In genomic region chr4:109640141-109640540, GRCm38 (mm10) we compare ENCODE assay signal across 26 mouse cellular contexts. TPM values are rescaled to one million over a fixed set of nuclear protein-coding genes. Genes with fewer than 3 reads are reported as not detected.
A peak's percentile ranks its signal among the peaks of the same experiment; 100 is the strongest.
DNase-seq lines count a peak whose midpoint lies in the region; ATAC-seq and TF ChIP-seq lines count a peak whose summit lies in the region.
"Had no signal": no experiment of that assay in that cellular context is flagged by ENCODE, and none has a peak within 500 bp of the region (broad histone marks: within the 10 kb centered on the region; RNA-seq: fewer than 3 reads in every experiment).

No protein-coding gene starts in this region.

- DNase-seq in kidney, adult 11 months = peak; percentile 29
- no peak for DNase-seq in kidney, postnatal 4 days
- peak; percentile 84 for DNase-seq in liver, adult 2 months (ENCODE audit: extremely low read depth, low read depth, low spot score)
- no peak for DNase-seq in liver, embryonic 11.5 days (ENCODE audit: low spot score)
- DNase-seq in lung, postnatal 14 days = peak; percentile 41
- no peak for DNase-seq in right cerebral cortex, postnatal 14 days
- DNase-seq in layer of hippocampus, adult 18-20 months (ENCODE audit: low spot score in 2 of 2) = no peak
- DNase-seq: cerebellum, adult 11-12 months; cerebellum, postnatal 10 days; forebrain, postnatal 0 days; gastrocnemius, postnatal 25 days; heart, adult 18-20 months; heart, postnatal 10 days; layer of hippocampus, postnatal 36 days; thymus, adult 2 months had no signal

- TF ChIP-seq CTCF in liver, adult 2 months (IDR thresholded peaks at IDR 0.05; ENCODE audit: low read depth, low read length) = no peak

- H3K27ac ChIP-seq in liver, adult 2 months (replicated peaks; ENCODE audit: insufficient read depth, low read depth, low read length) = peak overlapping the region; percentile 65
- H3K27ac ChIP-seq in liver, embryonic 11.5 days (ENCODE audit: low read depth, low read length) = no peak overlapping the region
- H3K27ac ChIP-seq in brown adipose tissue, adult 24 weeks (replicated peaks; ENCODE audit: low read depth, low read length) = peak overlapping the region; percentile 92
- H3K27ac ChIP-seq: embryonic facial prominence, embryonic 12.5 days; hindbrain, embryonic 10.5 days; hindbrain, postnatal 0 days; limb, embryonic 12.5 days; liver, embryonic 14.5 days; midbrain, embryonic 13.5 days; stomach, postnatal 0 days had no signal

- no peak for TF ChIP-seq POLR2A in liver, adult 2 months (IDR thresholded peaks at IDR 0.05; ENCODE audit: extremely low read depth, insufficient read depth, low read length)

- H3K9me3 ChIP-seq in liver, embryonic 11.5 days (ENCODE audit: control insufficient read depth, low read length) = no peaks in the 10 kb centered on the region
- H3K9me3 ChIP-seq: embryonic facial prominence, embryonic 12.5 days; heart, embryonic 12.5 days; hindbrain, embryonic 10.5 days; limb, embryonic 12.5 days; midbrain, embryonic 13.5 days had no signal

- ATAC-seq in liver, embryonic 11.5 days (replicated peaks; ENCODE audit: low FRiP score) = no peak
- ATAC-seq: forebrain, postnatal 0 days; hindbrain, postnatal 0 days; intestine, embryonic 16.5 days; midbrain, embryonic 13.5 days; Patski had no signal

- no peaks in the 10 kb centered on the region for H3K27me3 ChIP-seq in liver, adult 2 months (ENCODE audit: control insufficient read depth, insufficient read depth, low read length)
- no peaks in the 10 kb centered on the region for H3K27me3 ChIP-seq in liver, embryonic 11.5 days (replicated peaks; ENCODE audit: control insufficient read depth, insufficient read depth, low read length)
- H3K27me3 ChIP-seq: embryonic facial prominence, embryonic 12.5 days; heart, embryonic 12.5 days; limb, embryonic 12.5 days; midbrain, embryonic 13.5 days; Patski had no signal

- peak overlapping the region; percentile 14; the same call in 1 of the 2 replicates for H3K9ac ChIP-seq in liver, adult 2 months (ENCODE audit: low read depth, low read length)
- H3K9ac ChIP-seq in liver, embryonic 11.5 days (ENCODE audit: low read depth, low read length) = no peak overlapping the region
- H3K9ac ChIP-seq: embryonic facial prominence, embryonic 12.5 days; forebrain, postnatal 0 days; heart, embryonic 12.5 days; limb, embryonic 12.5 days; liver, embryonic 14.5 days; midbrain, embryonic 13.5 days had no signal

- H3K4me3 ChIP-seq in liver, adult 2 months (ENCODE audit: insufficient read depth, low read depth, low read length) = no peak overlapping the region
- H3K4me3 ChIP-seq in liver, embryonic 11.5 days (ENCODE audit: low read depth, low read length) = no peak overlapping the region
- H3K4me3 ChIP-seq in brown adipose tissue, adult 24 weeks (ENCODE audit: insufficient read depth, low read depth, low read length) = no peak overlapping the region
- H3K4me3 ChIP-seq: embryonic facial prominence, embryonic 12.5 days; heart, embryonic 12.5 days; hindbrain, embryonic 10.5 days; limb, embryonic 12.5 days; midbrain, embryonic 13.5 days had no signal

- H3K4me1 ChIP-seq in liver, adult 2 months (ENCODE audit: control insufficient read depth, insufficient read depth, low read length) = peaks cover 15% of the 10 kb centered on the region
- H3K4me1 ChIP-seq in liver, embryonic 11.5 days (replicated peaks; ENCODE audit: control insufficient read depth, insufficient read depth, low read length) = no peaks in the 10 kb centered on the region
- peaks cover 11% of the 10 kb centered on the region for H3K4me1 ChIP-seq in brown adipose tissue, adult 24 weeks (ENCODE audit: control insufficient read depth, insufficient read depth, insufficient read length, low read length)
- H3K4me1 ChIP-seq: embryonic facial prominence, embryonic 12.5 days; heart, embryonic 12.5 days; hindbrain, embryonic 10.5 days; limb, embryonic 12.5 days; midbrain, embryonic 13.5 days had no signal

- no peak overlapping the region for H3K4me2 ChIP-seq in liver, embryonic 11.5 days
- H3K4me2 ChIP-seq: embryonic facial prominence, embryonic 12.5 days; heart, embryonic 12.5 days; limb, embryonic 12.5 days; midbrain, embryonic 13.5 days had no signal

- WGBS in liver, adult 2 months = 35% methylated on average over 7 of the region's 7 CpGs
- WGBS in liver, embryonic 11.5 days = 87% methylated on average over 7 of the region's 7 CpGs

- no peaks in the 10 kb centered on the region for H3K36me3 ChIP-seq in liver, adult 2 months (ENCODE audit: control insufficient read depth, insufficient read depth, low read length)
- no peaks in the 10 kb centered on the region for H3K36me3 ChIP-seq in liver, embryonic 11.5 days (ENCODE audit: control insufficient read depth, insufficient read depth, low read length)
- H3K36me3 ChIP-seq: embryonic facial prominence, embryonic 12.5 days; heart, embryonic 12.5 days; hindbrain, embryonic 10.5 days; limb, embryonic 12.5 days; midbrain, embryonic 13.5 days had no signal

- H3K79me2 ChIP-seq in liver, adult 2 months (ENCODE audit: control insufficient read depth, insufficient read depth, low read length) = no peaks in the 10 kb centered on the region

RNA-seq across cellular contexts. Expression of gene Cdkn2c, which starts 26.8 kb away (rescaled TPM):
- total RNA-seq in liver, adult 2 months (2014; rRNA removed) = 10.0 and 12.5 TPM in 2 replicates
- 2.7 and 2.8 TPM in 2 replicates for polyA plus RNA-seq in liver, adult 2 months (2012; rRNA removed)
- polyA plus RNA-seq in liver, embryonic 11.5 days (2014; fragmentation: Nextera tagmentation; extraction: Ambion mirVana) = 6.8 and 7.3 TPM in 2 replicates
- polyA plus RNA-seq in brown adipose tissue, adult 24 weeks (2012; ENCODE audit: insufficient read depth, insufficient read length, missing spikeins) = 114 and 124 TPM in 2 replicates
- 1 to 10 TPM; 3.0 to 3.3 TPM for total RNA-seq in layer of hippocampus, adult 18-20 months (2021)

RNA-seq across cellular contexts. Expression of gene Faf1, which starts 36.2 kb away (rescaled TPM):
- 21.6 and 21.7 TPM in 2 replicates for total RNA-seq in liver, adult 2 months (2014; rRNA removed)
- polyA plus RNA-seq in liver, adult 2 months (2012; rRNA removed) = 4.7 and 4.8 TPM in 2 replicates
- 28.7 and 32.6 TPM in 2 replicates for polyA plus RNA-seq in liver, embryonic 11.5 days (2014; fragmentation: Nextera tagmentation; extraction: Ambion mirVana)
- polyA plus RNA-seq in brown adipose tissue, adult 24 weeks (2012; ENCODE audit: insufficient read depth, insufficient read length, missing spikeins) = 26.6 and 28.3 TPM in 2 replicates
- 10 to 100 TPM; 22.2 to 25.0 TPM for total RNA-seq in layer of hippocampus, adult 18-20 months (2021)

Comparison
In these comparisons a context has a peak if more than half of its experiments do, and no peak if none do; other contexts are left out.
1. DNase-seq: peak in kidney, adult 11 months (single experiment), liver, adult 2 months (single experiment) and lung, postnatal 14 days (single experiment); none in kidney, postnatal 4 days (0 of 2), liver, embryonic 11.5 days (single experiment), right cerebral cortex, postnatal 14 days (single experiment) and layer of hippocampus, adult 18-20 months (0 of 2).
2. RNA of gene Cdkn2c, which starts 26.8 kb away (polyA plus RNA-seq): 114 to 124 TPM in brown adipose tissue, adult 24 weeks; 6.8 to 7.3 TPM in liver, embryonic 11.5 days and 2.7 to 2.8 TPM in liver, adult 2 months; every median in the first group is over 10 times any median in the second.